Mouse (Mus musculus): ENCODE results near the gene Sord.

Sord gene

GRCm38 (mm10) chr2:122302574-122303241 lies 68.2 kb downstream of the Sord start:
- DNase-seq (ENCODE audit: low spot score), result peak; percentile 56

GRCm38 (mm10) chr2:122304544-122304943 lies 70.0 kb downstream of the Sord start:
- DNase-seq (ENCODE audit: low spot score), result no peak

- no peak for DNase-seq (ENCODE audit: low spot score)
Measured at GRCm38 (mm10) chr2:122305097-122305892, 70.7 kb downstream of the Sord start.

GRCm38 (mm10) chr2:122306184-122306583 lies 71.6 kb downstream of the Sord start:
- DNase-seq (ENCODE audit: low spot score), result no peak

GRCm38 (mm10) chr2:122309647-122310046 lies 75.1 kb downstream of the Sord start:
- no peak for DNase-seq (ENCODE audit: low spot score)

- DNase-seq (ENCODE audit: low spot score), result no peak
Measured at GRCm38 (mm10) chr2:122311561-122311960, 77.0 kb downstream of the Sord start.

GRCm38 (mm10) chr2:122312722-122313417 lies 78.3 kb downstream of the Sord start:
- DNase-seq (ENCODE audit: low spot score), result peak; percentile 51

- no peak for DNase-seq (ENCODE audit: low spot score)
Measured at GRCm38 (mm10) chr2:122313536-122313935, 79.0 kb downstream of the Sord start, which contains the start of gene Duoxa1. Duoxa1 (minus strand) TSS chr2:122313730.

Data from c-Kit-positive CD71-positive TER-119-positive erythroid progenitor cells, embryonic 14.5 days (primary cell).